Mouse (Mus musculus) CD4-positive naive resting alpha-beta T cell, adult 57 days (primary cell): ENCODE measurements around the gene Pigm. TPM values are rescaled to one million over a fixed set of nuclear protein-coding genes. Genes with fewer than 3 reads are reported as not detected.

Experiments
- total RNA-seq: library from RNA; stranded (reverse); gene quantifications from one replicate; pipeline ENCODE4 v1.2.4, GENCODE M21; 2023

Gene Pigm
- total RNA-seq: 31.0 TPM

GRCm38 (mm10) chr1:172376198-172376667 lies at the start of gene Pigm:
Gene Pigm, plus strand, starts transcription at chr1:172376546.

DNA sequence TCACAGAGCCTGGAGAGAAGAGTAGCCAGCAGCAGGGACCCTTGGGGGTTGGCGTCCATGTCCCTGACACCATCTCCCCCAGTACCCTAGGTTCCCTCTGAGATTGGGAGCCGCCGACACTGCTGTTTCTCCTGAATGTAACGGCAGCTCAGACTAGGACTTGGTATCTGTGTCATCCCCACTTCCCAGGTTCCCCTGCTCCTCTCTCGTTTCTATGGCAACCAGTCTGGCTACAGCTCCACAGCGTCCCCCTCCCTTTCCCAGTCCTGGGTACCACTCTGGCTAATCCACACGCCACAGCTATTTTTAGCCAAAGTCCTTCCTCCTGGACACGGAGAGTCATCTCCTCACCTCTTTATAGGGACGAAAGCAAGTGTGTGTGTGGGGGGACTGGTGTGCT lies 47.2 kb upstream of the Pigm start, which contains the start of gene Kcnj9:
Gene Kcnj9, minus strand, starts transcription at position 188 of the 400 bp plus-strand sequence.

GRCm38 (mm10) chr1:172340729-172341321 lies 35.5 kb upstream of the Pigm start, which contains the start of gene Kcnj10:
Gene Kcnj10, plus strand, starts transcription at chr1:172341210.

Other genes starting within 250 kb of the Pigm start
- 45.9 TPM for gene Pex19, start 249.8 kb upstream of the Pigm start, total RNA-seq
- 112 TPM for gene Dcaf8, start 228.5 kb upstream of the Pigm start, total RNA-seq
- gene Pea15a, start 169.7 kb upstream of the Pigm start, total RNA-seq: 60.4 TPM
- gene Casq1, start 156.7 kb upstream of the Pigm start, total RNA-seq: not detected
- not detected for gene Atp1a4, start 118.1 kb upstream of the Pigm start, total RNA-seq
- 29.2 TPM for gene Igsf8, start 114.9 kb upstream of the Pigm start, total RNA-seq
- gene Atp1a2, start 78.5 kb upstream of the Pigm start, total RNA-seq: 0.18 TPM
- not detected for gene Kcnj9, start 47.2 kb upstream of the Pigm start, total RNA-seq
- gene Kcnj10, start 35.3 kb upstream of the Pigm start, total RNA-seq: 1.5 TPM
- gene Slamf9, start 98.8 kb downstream of the Pigm start, total RNA-seq: 0.44 TPM
- gene Igsf9, start 105.2 kb downstream of the Pigm start, total RNA-seq: 1.0 TPM
- 228 TPM for gene Tagln2, start 123.5 kb downstream of the Pigm start, total RNA-seq
- gene Cfap45, start 144.3 kb downstream of the Pigm start, total RNA-seq: 1.7 TPM
- not detected for gene Vsig8, start 179.4 kb downstream of the Pigm start, total RNA-seq
- gene Slamf8, start 214.0 kb downstream of the Pigm start, total RNA-seq: 0.59 TPM
- not detected for gene Fcrl6, start 226.0 kb downstream of the Pigm start, total RNA-seq